Mouse (Mus musculus) erythroblast, embryonic 14.5 days (primary cell): ENCODE measurements around the gene Tipin.

Experiments
- GATA1 ChIP-seq: IDR thresholded peaks from 2 replicates; pipeline ENCODE4 v1.6.1; 2012; ENCODE audit warnings: low read length, inconsistent platforms, mixed read lengths
- TAL1 ChIP-seq: IDR thresholded peaks from 3 replicates; pipeline ENCODE4 v1.6.1; 2012; ENCODE audit warnings: low read length, inconsistent platforms, mixed read lengths

GRCm38 (mm10) chr9:64314696-64315095, 33.3 kb downstream of the Tipin start:
- TF ChIP-seq GATA1 (no peak), TAL1 (no peak)
